Mouse (Mus musculus): ENCODE results near the gene Pip5kl1. TPM values are rescaled to one million over a fixed set of nuclear protein-coding genes. Genes with fewer than 3 reads are reported as not detected.

Pip5kl1 gene
- total RNA-seq, 4 experiments from 2014 or later, result 4.0 to 5.2 (median 4.5) TPM

DNA sequence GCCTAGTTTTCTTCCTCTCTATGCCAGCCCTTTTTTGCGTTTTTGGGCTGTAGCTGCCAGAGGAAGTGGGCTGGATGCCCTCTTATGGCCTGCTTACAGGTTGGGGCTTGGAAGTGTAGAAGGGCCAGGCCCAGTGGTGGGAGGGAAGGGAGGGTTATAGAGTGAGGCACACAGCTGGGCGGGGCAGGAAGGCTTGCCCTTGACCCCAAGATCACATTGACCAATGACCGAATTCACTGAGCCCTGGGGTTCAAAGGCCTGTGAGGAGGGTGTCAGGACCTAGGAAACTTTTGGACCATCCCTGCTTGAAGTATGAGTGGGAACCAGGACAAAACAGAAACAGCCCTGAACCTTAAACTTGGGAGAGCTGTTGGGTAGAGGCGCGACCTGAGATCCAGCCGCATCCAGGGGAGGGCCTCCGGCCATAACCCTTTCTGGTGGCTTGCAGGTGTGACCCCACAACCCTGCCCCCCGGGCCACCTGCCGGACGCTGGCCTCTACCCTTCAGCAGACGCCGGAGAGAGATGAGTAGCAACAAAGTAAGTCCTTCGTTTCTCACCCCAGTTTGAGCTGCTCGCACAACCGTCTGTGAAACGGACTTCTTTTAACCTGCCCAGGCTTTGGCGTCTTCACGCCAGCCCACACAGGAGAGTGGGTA lies 34.3 kb downstream of the Pip5kl1 start:
- DNase-seq (ENCODE audit: low spot score in 2 of 2), result no peak

GRCm38 (mm10) chr2:32610610-32611229 lies 36.1 kb downstream of the Pip5kl1 start:
- DNase-seq (ENCODE audit: low spot score in 2 of 2), result no peak

DNA sequence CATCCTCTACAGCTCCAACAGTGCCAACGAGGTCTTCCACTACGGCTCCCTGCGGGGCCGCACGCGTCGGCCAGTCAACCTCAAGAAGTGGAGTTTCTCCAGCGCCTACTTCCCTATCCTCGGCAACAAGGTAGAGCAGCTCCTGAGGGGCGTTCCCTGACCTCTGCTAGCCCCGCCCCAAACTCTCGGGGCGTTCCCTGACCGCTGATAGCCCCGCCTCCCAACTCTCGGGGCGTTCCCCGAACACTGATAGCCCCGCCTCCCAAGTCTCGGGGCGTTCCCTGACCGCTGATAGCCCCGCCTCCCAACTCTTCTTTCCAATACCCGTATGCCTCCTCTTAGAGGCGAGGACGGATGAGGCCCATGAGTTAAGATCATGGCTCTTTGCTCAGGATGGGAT lies 37.7 kb downstream of the Pip5kl1 start:
- DNase-seq (ENCODE audit: low spot score in 2 of 2), result no peak

GRCm38 (mm10) chr2:32617109-32617508 lies 42.5 kb downstream of the Pip5kl1 start:
- no peak for DNase-seq (ENCODE audit: low spot score in 2 of 2)

DNA sequence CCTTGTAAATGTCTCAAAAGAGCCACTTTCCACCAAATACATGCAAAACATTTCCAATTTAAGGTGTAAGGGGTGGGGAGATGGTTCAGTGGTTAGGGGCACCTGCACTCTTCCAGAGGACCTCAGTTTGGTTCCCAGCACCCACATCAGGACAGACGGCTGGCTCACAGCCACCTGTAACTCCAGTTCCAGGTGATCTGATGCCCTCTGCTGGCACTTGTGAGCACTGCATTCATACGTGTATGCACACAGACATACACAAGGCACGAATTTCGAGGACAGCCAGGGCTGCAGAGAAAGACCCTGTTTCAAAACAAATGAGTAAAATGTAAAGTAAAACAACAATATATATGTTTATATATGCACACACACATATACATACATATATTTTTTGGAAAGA lies 43.0 kb downstream of the Pip5kl1 start:
- DNase-seq (ENCODE audit: low spot score in 2 of 2), result no peak

- no peak for DNase-seq (ENCODE audit: low spot score in 2 of 2)
These were observed 43.5 kb downstream of the Pip5kl1 start for GRCm38 (mm10) chr2:32618051-32618450.

- no peak for DNase-seq (ENCODE audit: low spot score in 2 of 2)
These were observed 46.3 kb downstream of the Pip5kl1 start for GRCm38 (mm10) chr2:32620682-32621516.

DNA sequence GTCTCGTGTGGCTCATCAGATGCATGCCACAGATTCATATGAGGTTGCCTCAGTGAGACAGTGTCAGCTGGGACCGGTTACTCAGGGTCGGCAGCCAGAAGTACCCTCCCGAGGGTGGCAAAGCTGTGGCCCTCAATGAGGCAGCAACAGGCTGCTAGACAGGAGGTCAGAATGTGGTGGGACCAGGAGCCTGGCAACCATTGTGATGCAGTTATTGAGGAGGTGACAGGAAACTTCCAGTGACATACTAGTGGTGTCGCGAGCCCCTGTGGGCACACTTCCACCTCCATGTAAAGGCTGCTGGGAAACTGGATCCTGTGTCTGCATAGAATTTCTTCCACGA lies 46.9 kb downstream of the Pip5kl1 start, which contains the start of gene Ak1:
Gene Ak1 (plus strand): TSS at position 242 of the 343 bp plus-strand sequence.
- DNase-seq (ENCODE audit: low spot score in 2 of 2), result no peak

DNA sequence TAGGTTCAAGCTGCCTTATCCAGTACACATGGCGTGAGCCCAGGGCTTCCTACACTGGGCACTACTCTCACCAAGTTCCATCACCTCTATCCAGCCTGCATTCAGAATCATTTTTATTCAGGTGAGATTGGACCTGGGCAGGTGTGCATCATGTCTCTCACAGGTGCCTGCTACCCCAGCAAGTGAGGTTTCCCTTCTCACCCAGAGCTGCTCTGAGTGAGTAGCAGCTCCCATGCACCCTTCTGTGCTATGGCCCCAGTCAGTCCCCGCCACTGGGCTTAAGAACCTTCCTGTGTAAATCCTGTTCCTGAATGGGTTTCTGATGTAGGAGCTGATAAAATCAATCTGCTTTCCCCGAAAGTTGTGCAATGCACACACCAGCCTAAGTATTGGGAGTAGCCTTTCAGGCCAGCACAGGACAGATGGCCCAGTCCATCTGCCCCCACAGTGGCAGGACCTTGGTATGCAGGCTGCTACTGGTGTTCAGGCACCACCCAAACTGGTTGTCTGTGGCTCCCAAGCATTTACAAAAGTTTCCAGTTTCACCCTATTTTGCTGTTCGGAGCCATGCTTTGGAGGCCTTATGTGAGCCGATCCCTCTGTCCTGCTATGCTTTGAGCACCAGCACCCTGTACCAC lies 49.6 kb downstream of the Pip5kl1 start:
- no peak for DNase-seq (ENCODE audit: low spot score in 2 of 2)

DNA sequence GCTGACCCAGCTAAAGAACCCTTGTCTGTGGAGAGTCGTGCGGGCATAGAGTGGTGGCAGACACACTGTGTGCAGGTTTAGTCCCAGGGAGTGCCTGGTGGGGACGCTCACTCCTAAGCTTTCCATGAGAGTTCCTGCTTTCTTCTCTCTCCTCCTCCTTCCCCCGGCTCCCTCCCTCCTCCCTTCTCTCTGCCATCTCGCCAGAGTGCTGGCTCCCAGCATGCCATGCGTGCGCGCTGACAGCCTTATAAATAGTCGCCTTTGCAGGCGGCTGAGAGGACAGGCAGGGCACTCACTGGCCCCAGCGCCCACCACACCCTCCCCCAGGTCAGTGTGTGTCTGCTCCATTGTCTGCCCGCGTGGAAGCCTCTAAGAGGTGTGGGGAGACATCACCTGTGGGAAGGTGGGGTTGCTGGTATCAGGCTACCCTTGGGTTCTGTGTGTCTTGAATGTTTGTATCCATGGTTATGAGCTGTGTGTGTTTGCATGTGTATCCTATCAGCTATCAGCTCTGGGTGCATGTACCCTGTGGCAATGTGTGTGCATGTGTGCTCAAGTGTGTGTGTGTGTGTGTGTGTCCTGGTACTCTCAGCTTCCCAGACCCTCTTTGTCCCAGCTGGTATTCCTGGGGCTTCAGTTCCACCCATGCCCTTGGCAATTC lies 50.7 kb downstream of the Pip5kl1 start:
- peak; percentile 87 to 90 for DNase-seq (ENCODE audit: low spot score in 2 of 2)

DNA sequence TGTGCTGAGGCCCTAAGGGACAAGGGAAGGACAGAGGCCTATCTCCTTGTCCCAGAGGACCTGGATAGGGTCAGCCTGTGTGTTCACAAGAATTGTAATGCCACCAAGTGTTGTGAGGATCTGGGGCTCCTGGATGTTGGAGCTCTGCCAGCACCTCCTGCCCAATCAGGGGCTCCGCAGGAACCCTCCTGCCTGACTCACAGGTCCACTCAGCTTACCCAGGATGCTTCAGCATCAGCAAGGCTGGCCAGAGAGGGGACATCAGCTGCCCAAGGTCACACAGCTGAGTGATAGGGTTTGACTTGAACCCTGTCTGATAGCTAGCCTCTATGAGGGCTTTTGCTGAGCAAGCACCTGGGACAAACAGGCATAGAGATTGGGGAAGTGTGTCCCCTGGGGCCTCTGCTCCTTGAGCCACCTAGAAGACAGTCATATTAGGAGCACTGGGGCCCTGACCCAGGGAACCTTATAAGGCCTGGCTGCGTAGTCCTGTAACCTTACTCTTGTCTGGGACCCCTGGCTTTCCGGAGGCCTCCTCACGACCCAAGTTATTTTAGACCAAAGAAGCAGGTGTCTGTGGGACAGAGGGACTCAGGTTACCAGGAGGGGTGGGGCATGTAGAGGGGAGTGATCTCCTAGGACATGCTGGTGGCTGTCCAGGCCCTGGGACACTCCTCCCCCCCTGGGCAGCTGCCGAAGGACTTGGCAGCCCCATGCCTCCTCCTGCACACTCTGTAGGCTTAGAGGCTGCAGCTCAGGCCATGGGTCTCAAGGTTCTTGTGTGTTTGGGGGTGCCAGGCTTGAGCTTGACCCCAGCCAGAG lies 51.5 kb downstream of the Pip5kl1 start:
- peak; percentile 70 to 75 for DNase-seq (ENCODE audit: low spot score in 2 of 2)

DNA sequence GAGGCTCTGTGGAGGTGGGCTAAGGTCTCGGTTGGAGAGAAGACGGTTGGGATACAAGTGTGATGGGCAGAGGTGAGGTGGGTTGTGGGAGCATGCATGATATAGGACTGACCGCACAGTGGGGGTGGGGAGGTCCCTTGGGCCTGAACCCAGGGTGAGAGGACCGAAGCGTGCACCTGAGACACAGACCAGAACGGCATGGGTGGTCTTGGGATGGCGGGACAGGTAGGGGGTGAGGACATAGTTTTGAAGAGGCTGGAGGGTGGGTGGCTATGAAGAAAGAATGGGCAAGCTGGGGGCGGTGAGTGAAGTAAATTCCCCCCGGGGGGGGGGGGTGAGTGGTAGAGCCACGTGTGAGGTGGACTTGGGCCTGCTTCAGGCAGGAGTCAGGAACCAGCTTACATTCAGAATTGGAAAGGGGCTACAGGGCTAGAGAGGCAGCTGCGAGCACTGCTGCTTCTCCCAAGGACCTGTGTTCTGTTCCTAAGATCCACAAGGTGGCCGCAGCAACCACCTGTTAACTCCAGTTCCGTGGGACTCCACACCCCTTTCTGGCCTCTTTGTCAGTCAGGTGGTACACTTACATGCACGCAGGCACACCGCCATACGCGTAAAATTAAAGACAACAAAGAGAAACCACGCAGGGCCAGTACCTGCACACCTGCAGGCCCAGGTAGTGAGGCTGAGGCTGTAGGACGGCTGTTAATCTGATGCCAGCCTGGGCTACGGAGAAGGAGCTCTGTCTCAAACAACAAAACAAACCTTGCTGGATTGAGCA lies 52.9 kb downstream of the Pip5kl1 start:
- no peak for DNase-seq (ENCODE audit: low spot score in 2 of 2)

DNA sequence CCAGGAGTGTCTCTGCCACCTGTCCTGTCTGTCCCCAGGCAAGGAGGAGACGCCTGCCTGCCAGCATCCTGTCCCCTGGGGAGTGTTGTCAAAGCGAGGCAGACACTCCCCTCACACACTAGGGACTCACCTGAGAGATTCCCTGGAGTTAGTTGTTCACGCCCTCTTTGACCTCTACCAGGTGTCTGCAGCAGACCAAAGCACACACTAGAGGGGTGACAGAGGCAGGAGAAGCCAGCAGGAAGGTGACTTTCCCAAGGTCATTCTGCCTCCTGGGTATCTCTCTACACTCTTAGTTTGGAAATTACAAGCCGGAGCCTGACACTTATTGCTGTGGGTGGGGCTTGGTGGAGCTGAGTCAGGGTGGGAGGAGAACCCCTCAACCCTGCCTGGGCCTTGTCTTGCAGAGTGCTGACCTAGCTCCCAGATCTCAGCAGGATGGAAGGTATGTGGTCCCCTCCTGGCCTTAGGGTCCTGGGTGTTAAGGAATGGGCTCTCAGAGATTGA lies 53.5 kb downstream of the Pip5kl1 start:
- DNase-seq (ENCODE audit: low spot score in 2 of 2), result no peak

DNA sequence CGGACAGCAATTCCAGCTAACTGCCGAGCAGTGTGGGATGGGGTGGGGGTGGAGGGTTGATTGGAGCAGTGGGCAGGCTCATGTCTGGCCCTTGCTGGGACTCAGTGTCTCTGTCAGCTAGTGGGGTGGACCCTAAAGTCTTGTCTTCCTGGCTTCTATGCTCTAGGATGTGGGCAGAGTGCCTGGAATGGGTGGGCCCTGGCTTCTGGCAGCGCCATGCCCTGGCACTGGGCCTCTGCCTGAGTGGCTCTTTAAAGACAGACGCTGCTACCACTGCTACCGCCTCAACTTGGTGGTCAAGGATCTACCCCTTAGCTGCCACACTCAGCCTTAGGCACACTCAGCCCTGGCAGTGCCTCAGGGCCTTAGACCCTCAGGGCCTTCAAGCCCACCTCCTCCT lies 54.1 kb downstream of the Pip5kl1 start:
- DNase-seq (ENCODE audit: low spot score in 2 of 2), result peak; percentile 75 to 78

DNA sequence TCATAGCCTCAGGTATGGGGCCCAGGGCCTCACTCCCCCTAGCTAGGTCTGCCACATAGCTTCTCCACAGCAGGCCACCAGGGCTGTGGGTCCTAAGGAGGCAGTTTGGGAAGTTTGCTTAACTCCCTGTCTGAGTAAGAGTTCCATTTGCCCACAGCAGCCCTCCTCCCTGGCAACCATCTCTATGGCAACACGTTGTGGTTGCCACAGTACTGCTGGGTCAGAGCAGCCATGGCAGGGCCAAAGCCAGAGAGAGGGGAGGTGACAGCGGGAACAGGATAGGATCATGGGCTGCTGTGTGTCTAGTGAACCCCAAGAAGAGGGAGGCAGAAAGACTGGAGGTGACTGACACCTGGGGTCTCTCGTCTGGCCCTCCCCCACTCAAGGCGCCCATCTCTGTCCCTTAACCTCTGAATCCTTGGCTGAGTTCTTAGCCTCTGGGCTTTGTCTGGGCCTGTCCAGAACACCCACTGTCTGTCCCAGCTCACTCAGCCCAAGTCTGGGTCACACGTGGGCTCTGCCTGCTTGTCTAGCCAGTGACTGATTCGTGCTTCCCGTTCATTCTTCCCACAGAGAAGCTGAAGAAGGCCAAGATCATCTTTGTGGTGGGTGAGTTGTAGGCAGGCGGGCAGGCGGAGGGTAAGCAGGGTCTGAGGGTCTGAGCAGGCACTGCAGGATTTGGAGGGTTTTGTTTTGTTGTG lies 54.8 kb downstream of the Pip5kl1 start:
- no peak for DNase-seq (ENCODE audit: low spot score in 2 of 2)

GRCm38 (mm10) chr2:32630036-32630435 lies 55.4 kb downstream of the Pip5kl1 start:
- no peak for DNase-seq (ENCODE audit: low spot score in 2 of 2)

DNA sequence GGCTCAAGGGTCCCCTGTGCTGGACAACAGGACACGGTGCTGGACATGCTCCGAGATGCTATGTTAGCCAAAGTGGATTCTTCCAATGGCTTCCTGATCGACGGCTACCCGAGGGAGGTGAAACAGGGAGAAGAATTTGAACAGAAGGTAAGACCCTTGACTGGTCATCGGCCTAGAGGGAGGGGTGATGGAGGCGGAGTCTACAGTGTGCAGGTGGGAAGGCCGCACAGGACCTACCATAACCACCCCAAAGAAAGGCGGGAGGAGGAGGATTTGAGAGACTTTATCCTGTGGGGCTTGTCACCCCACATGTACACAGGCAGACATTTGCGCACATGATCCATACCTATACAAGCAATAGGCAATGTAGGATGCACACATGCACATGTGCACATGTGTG lies 56.4 kb downstream of the Pip5kl1 start:
- no peak for DNase-seq (ENCODE audit: low spot score in 2 of 2)

- DNase-seq (ENCODE audit: low spot score in 2 of 2), result peak in 1 of 2 experiments; percentile 70
These were observed 57.3 kb downstream of the Pip5kl1 start for GRCm38 (mm10) chr2:32631737-32632394.
